Mouse (Mus musculus): ENCODE measurements at regions not wholly inside any gene's neighbourhood (a gene's known extent, or its start where the extent isn't known, plus 50 kb on each side); places are given as distances from the start of the nearest gene placed in this dataset.

DNA sequence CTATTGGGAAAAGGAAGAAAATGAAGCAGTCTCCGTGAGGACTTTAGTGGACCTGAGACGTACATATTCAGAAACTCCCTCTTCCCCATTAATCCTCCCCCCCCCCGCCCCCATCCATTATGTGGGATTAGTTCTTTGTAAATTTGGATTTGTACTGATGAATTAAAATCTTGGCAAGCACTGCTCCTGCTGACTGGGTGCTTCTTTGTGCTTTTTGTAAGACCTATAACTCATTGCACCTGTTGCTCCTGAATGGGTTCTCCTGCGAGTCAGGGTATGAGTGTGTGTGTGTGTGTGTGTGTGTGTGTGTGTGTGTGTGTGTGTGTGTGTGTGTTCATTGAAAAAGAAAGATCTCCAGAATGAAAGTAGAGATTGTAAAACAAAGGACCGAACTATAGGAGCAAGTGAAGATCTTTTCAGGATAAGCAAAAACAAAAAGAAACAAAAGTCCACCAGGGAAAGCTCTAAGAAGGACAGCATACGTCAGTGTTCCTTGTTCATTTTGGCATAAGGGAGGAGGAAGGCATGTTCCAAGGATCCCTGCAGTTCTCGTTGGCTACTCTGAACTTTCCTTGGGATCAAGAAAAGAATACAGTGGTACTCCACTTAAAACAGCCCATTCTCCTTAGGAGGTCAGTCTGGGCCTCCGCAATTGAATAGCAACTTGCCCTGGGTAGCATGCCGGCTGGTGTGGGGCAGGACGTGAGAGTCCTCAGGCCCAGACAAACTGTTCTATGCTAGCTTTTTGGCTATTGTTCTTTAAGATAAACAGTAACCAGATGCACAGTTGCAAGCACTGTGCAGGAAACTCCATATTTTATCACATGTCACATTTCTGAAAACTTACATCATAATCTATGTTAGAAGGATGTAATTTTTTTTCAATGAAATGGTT, 131.9 kb upstream of the Zfp462 start:
- no peak for DNase-seq (ENCODE audit: extremely low read depth, low read depth)

DNA sequence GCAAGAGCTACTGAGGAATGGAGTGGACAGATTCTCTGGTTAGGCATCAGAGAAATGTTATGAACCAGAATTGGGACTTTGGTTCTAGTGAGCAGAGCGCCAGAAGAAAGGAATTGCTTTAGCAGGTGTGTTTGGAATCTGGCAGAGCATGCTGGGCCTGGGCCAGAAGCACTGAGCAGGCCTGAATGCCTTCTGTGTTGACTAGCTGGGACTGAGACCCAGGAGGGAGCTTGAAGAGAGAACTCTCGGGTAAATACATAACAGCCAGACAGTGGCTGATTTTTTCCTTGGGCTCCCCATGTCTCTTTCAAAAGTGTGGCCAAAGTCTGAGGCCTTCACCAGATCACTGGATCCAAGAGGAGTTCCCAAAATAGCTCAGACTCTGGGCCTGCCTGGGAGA, 107.5 kb upstream of the Zfp462 start:
- DNase-seq (ENCODE audit: extremely low read depth, low read depth), result no peak

GRCm38 (mm10) chr4:54838111-54838510, 106.7 kb upstream of the Zfp462 start:
- DNase-seq (ENCODE audit: extremely low read depth, low read depth), result no peak

GRCm38 (mm10) chr4:54838794-54839193, 106.1 kb upstream of the Zfp462 start:
- no peak for DNase-seq (ENCODE audit: extremely low read depth, low read depth)

- no peak for DNase-seq (ENCODE audit: extremely low read depth, low read depth)
Measured at GRCm38 (mm10) chr4:54852991-54853925, 91.6 kb upstream of the Zfp462 start.

DNA sequence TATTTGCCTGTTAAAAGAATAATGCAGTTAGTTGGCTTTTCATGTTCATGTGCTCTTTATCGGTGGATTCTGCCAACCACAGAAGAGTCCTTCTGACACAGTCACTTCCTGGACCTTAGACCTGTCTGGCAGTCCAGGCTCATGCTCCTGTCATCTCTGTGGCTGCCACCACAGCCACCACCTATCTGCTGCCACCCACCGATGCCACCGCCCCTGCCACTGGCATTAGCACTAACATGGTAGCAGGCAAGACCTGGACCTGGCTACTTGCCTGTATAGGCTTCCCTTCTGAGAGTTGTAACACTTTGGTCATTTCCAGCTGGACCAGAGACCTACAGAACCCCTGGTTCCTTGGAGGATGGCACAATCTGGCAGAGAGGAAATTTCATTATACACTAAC, 86.2 kb upstream of the Zfp462 start:
- DNase-seq (ENCODE audit: extremely low read depth, low read depth), result no peak

DNA sequence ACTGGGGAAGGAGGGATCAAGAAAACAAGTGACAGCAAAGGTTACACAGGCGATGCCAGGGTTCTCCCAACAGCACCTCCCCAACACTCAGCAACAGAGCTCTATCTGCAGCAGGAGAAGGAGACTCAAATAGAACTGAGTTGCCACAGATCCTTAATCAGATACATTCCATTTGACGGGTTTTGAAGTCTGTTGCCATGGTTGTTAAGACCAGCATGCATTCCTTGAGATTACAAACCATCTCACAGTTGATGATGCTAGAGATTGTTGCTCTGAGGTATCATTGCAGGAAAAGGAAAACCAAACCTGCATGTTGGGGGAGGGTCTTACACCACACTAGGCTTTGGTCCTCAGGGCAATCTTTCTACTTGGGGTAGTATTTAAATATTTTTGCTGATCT, 78.8 kb upstream of the Zfp462 start:
- no peak for DNase-seq (ENCODE audit: extremely low read depth, low read depth)

DNA sequence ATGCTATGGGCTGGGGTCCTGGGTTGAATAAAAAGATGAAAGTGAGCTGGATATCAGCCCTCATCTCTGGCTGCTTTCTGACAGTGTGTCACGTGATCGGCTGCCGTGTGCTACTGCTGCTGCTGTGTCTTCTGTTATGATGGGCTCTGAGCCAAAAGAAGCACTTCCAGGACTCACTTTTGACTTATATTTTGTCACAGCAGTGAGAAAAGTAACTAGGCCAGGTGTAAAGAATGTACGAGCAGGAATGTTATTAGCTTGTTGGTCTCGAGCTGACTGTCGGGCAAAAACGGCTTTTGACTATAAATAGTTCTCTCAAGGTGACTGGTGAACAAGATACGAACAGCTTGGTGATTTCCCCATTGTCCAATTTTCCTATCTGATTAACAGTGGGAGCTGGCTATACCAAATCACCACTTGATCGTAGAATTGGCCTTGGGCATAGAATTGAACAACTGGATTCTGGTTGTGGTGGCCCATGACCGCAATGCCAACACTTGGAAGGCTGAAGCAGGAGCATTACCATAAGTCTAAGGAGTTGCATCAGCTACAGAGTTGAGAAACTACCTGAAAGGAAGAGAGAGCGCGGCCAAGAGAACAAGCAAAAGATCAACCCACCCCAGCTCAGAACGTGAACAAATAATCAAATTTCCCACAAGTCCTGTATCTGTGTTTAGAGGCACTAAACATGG, 70.6 kb upstream of the Zfp462 start:
- no peak for DNase-seq (ENCODE audit: extremely low read depth, low read depth)

DNA sequence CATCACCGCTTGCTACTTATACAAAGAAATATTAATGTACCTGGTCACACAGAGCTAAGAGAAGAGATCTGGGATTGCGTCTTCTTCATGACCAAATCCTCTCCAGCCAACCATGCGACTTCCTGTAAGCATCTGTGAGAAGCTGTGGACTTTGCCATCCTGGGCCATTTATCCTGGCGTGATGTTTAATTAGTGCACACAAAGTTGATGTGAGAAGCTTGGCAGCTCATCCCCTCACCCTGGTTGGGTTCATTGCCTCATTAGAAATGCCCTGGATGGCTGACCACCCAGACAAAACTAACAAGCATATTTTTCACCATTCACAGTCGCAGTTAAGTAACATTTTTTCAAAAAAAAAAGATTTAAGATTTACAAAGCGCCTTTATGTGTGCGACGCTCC, 69.3 kb upstream of the Zfp462 start:
- no peak for DNase-seq (ENCODE audit: extremely low read depth, low read depth)

- no peak for DNase-seq (ENCODE audit: extremely low read depth, low read depth)
Measured at GRCm38 (mm10) chr4:54877361-54877760, 67.5 kb upstream of the Zfp462 start.

- no peak for DNase-seq (ENCODE audit: extremely low read depth, low read depth)
Measured at GRCm38 (mm10) chr4:54878531-54878930, 66.3 kb upstream of the Zfp462 start.

DNA sequence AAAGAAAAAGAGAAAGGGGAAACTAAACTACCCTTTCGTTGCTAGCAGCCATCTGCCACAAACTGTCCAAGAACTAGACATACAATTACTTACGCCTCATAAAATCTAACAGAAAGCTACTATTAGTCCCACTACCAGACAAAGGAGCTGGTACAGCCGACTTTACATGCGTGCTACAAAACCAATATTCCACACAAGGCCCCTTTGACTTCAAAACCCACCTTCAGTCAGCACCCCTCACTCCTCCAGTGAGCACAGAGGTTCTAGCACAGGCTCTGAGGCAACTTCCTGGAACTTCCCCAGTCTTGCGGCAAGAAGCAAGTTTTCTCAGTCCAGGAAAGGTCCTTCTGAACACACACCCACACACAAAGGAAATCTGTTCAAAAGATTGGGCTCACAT, 51.6 kb upstream of the Zfp462 start:
- DNase-seq (ENCODE audit: extremely low read depth, low read depth), result no peak

Data from MEL-GATA-1-ER (cell line).